Mouse (Mus musculus) thymus, postnatal 4 days (tissue): ENCODE measurements around the gene Prn.

Experiments
- DNase-seq: peaks from one replicate; pipeline ENCODE4 v3.0.0; 2021

The Prn gene

GRCm38 (mm10) chr2:131950598-131951095 lies 40.9 kb downstream of the Prn start, which contains the start of gene Prnd:
Prnd (plus strand) TSS chr2:131950861.
- DNase-seq: peak; percentile 19

- no peak for DNase-seq
Measured at GRCm38 (mm10) chr2:131952456-131952855, 42.7 kb downstream of the Prn start.

GRCm38 (mm10) chr2:131952961-131953538 lies 43.3 kb downstream of the Prn start:
- peak; percentile 17 for DNase-seq

GRCm38 (mm10) chr2:131953711-131954110 lies 44.0 kb downstream of the Prn start:
- DNase-seq: no peak

- DNase-seq: no peak
Measured at GRCm38 (mm10) chr2:131954835-131955234, 45.1 kb downstream of the Prn start.

GRCm38 (mm10) chr2:131955264-131955663 lies 45.5 kb downstream of the Prn start:
- DNase-seq: peak; percentile 76

GRCm38 (mm10) chr2:131956336-131957256 lies 46.8 kb downstream of the Prn start:
- DNase-seq: no peak

- no peak for DNase-seq
Measured at GRCm38 (mm10) chr2:131957731-131958222, 48.0 kb downstream of the Prn start.

GRCm38 (mm10) chr2:131961671-131962070 lies 51.9 kb downstream of the Prn start:
- no peak for DNase-seq

- peak; percentile 8 for DNase-seq
Measured at GRCm38 (mm10) chr2:131970597-131970996, 60.8 kb downstream of the Prn start.

- DNase-seq: no peak
Measured at GRCm38 (mm10) chr2:131971098-131971497, 61.3 kb downstream of the Prn start.

GRCm38 (mm10) chr2:131976663-131977062 lies 66.9 kb downstream of the Prn start:
- DNase-seq: peak; percentile 2

- DNase-seq: peak; percentile 3
Measured at GRCm38 (mm10) chr2:131980866-131981265, 71.1 kb downstream of the Prn start.

GRCm38 (mm10) chr2:131982546-131983196 lies 72.9 kb downstream of the Prn start:
- DNase-seq: peak; percentile 74

- peak; percentile 2 for DNase-seq
Measured at GRCm38 (mm10) chr2:131987950-131988349, 78.2 kb downstream of the Prn start.

GRCm38 (mm10) chr2:131988550-131988949 lies 78.8 kb downstream of the Prn start:
- peak; percentile 1 for DNase-seq

- no peak for DNase-seq
Measured at GRCm38 (mm10) chr2:131992487-131992886, 82.7 kb downstream of the Prn start.

GRCm38 (mm10) chr2:131993151-131993550 lies 83.4 kb downstream of the Prn start:
- no peak for DNase-seq

GRCm38 (mm10) chr2:131993563-131994088 lies 83.9 kb downstream of the Prn start:
- no peak for DNase-seq

- DNase-seq: no peak
Measured at GRCm38 (mm10) chr2:131994971-131995370, 85.2 kb downstream of the Prn start.

- DNase-seq: no peak
Measured at GRCm38 (mm10) chr2:131995742-131996141, 86.0 kb downstream of the Prn start.

- DNase-seq: no peak
Measured at GRCm38 (mm10) chr2:131996369-131996768, 86.6 kb downstream of the Prn start.

- no peak for DNase-seq
Measured at GRCm38 (mm10) chr2:131997356-131997755, 87.6 kb downstream of the Prn start.
